Mouse (Mus musculus) gastrocnemius, postnatal 4 days (tissue): ENCODE results near the gene Klhl41. TPM values are rescaled to one million over a fixed set of nuclear protein-coding genes. Genes with fewer than 3 reads are reported as not detected.
"Not testable (repeated sequence)": the region's sequence is repeated elsewhere in the genome, so short reads cannot be mapped to it uniquely, and the experiment has no call there.

ENCODE experiments used
- DNase-seq, 2 experiments: peaks; one replicate each; pipeline ENCODE4 v3.0.0; 2021 to 2022; ENCODE audit warnings: low spot score in 2 of 2, mixed read lengths in 2 of 2
- long read RNA-seq, 2 experiments: library from polyadenylated mRNA; stranded (forward); transcript quantifications; one replicate each; pipeline ENCODE4 v2.0.0; 2021
- total RNA-seq, 2 experiments: library from RNA; stranded (reverse); gene quantifications; 2 replicates each; pipeline ENCODE4 v1.2.3; 2021

The Klhl41 gene
- total RNA-seq = 100 to 1,000 TPM; 564 to 620 TPM
- long read RNA-seq, experiment 1, transcript Klhl41-201 (6 exons, 2,529 nt) = major isoform, 83 of 88 reads
- long read RNA-seq, experiment 1, partial matches to known transcripts = 3 of 88 reads
- long read RNA-seq, experiment 1, other reads (novel, unspliced or antisense) = 2 of 88 reads
- long read RNA-seq, experiment 2, transcript Klhl41-201 (6 exons, 2,529 nt) = major isoform, 117 of 124 reads
- long read RNA-seq, experiment 2, partial matches to known transcripts = 6 of 124 reads
- long read RNA-seq, experiment 2, other reads (novel, unspliced or antisense) = 1 of 124 reads

GRCm38 (mm10) chr2:69669853-69670252, at the start of gene Klhl41:
Klhl41 (plus strand) TSS chr2:69670120.
- no peak for DNase-seq

- DNase-seq = no peak
These were observed 40.7 kb upstream of the Klhl41 start for GRCm38 (mm10) chr2:69629215-69629614.

- no peak for DNase-seq
These were observed 40.0 kb upstream of the Klhl41 start for GRCm38 (mm10) chr2:69629914-69630313.

DNA sequence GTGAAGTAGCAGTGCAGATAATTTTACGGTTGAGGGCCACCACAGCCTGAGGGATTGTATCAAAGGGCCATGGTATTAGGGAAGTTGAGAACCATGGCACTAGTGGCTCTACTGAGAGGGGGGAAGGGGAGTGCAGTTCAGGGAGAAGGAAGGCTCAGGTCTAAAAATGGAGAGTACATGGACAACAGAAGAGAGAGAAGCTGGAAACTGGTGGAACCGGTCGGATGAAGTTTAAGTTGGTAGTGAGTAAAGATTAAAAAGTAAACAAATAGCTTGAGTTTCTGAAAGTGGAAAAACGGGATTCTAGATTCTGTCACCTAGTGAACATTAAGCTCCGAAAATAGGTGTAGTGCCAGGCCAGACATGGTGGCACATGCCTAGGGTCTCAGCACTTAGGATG, 39.1 kb upstream of the Klhl41 start:
- DNase-seq = no peak

DNA sequence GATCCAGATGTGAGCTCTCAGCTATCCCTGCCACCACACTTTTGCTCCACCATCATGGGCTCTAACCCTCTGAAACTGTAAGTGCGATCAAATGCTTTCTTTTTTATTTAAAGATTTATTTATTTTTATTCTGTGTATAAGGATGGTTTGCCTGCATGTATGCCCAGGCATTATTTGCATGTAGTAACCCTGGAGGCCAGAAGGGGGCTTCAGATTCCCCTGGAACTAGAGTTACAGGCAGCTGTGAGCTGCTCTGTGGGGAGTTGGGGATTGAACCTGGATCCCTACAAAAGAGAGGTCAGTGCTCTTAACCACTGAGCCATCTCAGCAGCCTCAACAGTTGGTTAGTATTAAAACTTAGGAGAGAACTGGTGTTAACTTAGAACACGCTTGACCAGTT, 38.5 kb upstream of the Klhl41 start:
- DNase-seq = no peak

DNA sequence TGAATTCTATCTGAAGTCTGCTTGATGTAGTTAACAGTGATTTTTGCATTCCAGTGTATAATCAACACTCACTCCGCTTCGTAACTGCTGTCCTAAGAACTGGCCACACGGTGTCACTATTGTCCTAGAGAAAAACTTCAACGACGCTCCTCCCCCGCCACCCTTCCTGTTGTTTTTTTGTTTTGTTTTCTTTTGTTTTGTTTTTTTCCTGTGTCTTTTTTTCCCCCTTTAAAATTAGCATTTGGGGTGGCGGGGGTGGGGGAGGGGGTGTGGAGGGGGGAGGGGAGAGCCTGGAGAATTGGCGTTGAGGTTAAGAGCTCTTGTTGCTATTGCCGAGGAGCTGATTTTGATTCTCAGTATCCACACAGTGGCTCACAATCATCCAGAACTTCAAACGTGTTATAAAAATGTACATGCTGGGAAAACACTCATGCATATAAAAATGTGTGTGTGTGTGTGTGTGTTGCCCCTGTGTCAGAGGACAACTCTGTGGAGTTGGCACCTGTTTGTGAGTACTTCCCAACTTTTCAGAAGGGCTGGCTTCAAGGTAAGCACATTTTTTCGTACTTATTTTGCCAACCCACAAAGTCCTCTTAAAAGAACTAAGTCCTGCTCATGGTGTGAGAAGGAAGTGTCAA, 34.7 kb upstream of the Klhl41 start:
- DNase-seq = peak; percentile 22 to 33

- peak in 1 of 2 experiments; percentile 57 for DNase-seq
These were observed 34.1 kb upstream of the Klhl41 start for GRCm38 (mm10) chr2:69635807-69636206.

DNA sequence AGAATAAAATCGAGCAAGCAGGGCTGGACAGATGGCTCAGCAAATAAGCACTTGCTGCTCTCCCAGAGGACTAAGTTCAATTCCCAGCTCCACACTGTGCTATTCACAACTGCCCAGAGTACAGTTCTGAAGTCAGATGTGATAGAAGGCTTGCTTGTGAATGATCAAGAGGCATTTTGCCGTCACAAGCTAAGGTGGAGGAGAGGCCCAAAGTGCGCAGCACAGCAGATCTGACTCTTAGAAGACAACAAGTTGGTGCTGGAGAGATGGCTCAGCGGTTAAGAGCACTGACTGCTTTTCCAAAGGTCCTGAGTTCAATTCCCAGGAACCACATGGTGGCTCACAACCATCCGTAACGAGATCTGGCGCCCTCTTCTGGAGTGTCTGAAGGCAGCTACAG, 31.9 kb upstream of the Klhl41 start:
- not testable (repeated sequence) for DNase-seq

DNA sequence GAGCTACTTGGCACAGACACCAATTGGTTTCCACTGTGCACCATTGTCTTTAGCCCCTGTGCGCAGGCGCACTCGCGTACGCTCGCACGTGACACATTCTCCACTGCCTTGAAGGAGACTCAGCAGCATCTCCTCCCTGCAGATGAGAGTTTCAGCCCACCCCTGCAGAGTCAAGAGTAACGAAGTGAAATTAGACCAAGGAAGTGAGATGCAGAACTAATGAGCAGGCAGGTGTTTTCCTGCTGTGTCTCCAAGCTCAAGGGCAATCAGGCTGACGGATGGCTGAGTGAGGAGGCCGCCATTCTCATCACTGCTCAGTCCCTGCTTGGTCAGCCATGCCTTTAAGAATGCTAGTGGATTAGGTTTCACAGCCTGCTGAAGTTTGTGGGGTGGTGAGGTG, 29.8 kb upstream of the Klhl41 start:
- no peak for DNase-seq

GRCm38 (mm10) chr2:69644968-69645617, 24.8 kb upstream of the Klhl41 start:
- no peak for DNase-seq

- DNase-seq = peak; percentile 76 to 91
These were observed 23.0 kb upstream of the Klhl41 start, which contains the start of gene Bbs5 for GRCm38 (mm10) chr2:69646726-69647490. Bbs5 (plus strand) TSS chr2:69647171.

GRCm38 (mm10) chr2:69649716-69650115, 20.2 kb upstream of the Klhl41 start:
- DNase-seq = no peak

- no peak for DNase-seq
These were observed 10.6 kb upstream of the Klhl41 start for GRCm38 (mm10) chr2:69659326-69659725.

DNA sequence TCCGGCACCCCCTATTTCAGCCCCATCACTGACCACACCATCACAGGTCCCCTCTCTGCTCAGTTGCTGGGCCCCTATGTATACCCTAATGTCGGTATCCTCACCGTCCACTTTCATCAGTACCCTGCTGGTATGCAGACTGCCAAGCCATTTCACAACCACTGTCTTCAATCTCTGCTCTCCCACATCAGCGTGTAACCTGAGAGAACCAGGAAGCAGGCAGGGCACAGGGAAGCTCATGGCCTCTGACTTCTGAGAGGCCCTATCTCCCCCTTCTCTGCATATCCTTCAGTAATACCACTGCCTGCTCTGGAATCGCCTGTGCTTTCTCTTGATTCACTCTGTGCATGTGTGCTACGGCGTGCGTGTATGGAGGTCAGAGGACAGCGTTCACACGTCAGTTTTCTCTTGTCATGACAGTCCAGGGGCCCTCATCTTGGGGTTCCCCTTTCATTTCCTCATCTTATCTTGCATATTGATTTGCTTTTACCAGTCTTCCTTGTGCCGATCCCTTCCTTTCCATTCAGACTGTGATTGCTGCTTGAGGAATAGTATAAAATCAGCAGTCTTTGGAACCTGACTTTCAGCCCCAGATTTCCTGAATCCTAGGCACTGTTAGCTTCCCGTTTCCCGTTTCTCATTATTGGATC, 6.0 kb upstream of the Klhl41 start:
- no peak for DNase-seq

DNA sequence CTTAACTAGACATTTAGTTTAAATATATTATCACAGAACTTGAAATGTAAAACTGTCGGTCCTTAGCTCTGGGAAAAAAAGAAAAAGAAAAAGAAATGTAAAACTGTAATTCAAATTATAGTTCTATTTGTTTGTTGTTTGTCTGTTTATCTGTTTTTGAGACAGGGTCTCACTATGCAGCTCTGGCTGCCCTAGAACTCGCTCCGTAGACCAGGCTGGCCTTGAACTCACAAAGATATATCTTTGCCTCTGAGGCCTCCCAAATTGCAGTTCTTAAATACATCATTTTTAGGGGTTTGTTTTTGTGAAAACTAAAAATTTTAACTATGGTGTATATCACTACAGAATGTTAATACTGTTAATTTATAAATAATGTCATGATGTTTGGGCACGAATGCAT, 2.3 kb upstream of the Klhl41 start:
- no peak for DNase-seq

- DNase-seq = no peak
These were observed 1.5 kb upstream of the Klhl41 start for GRCm38 (mm10) chr2:69668414-69668813.

GRCm38 (mm10) chr2:69673723-69674122, 3.8 kb downstream of the Klhl41 start:
- DNase-seq = peak in 1 of 2 experiments; percentile 17

GRCm38 (mm10) chr2:69675266-69675665, 5.3 kb downstream of the Klhl41 start:
- DNase-seq = no peak

DNA sequence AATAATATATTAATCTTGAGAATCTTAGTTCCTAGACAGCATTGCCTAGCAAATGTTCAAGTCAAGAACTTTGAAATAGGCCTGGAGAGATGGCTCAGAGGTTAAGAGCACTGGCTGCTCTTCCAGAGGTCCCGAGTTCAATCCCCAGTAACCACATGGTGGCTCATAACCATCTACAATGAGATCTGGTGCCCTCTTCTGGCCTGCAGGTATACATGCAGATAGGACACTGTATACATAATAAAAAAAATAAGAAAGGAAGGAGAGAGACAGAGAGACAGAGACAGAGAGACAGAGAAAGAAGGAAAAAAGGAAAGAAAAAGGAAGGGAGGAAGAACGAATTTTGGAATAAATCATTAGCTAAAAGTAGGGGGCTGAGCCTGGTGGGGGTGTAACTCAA, 6.8 kb downstream of the Klhl41 start:
- no peak for DNase-seq

DNA sequence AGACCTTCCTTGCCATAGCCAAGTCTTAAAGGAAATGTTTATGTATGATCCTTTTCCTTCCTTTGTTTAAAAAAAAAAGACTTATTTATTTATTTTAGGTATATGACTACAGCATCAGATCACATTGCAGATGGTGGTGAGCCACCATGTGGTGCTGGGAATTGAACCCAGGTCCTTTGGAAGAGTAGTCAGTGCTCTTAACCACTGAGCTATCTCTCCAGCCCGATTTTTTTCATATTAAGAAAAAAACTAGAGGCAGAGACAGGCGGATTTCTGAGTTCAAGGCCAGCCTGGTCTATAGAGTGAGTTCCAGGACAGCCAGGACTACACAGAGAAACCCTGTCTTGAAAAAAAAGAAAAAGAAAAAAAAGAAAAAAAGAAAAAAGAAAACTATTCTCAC, 7.3 kb downstream of the Klhl41 start:
- DNase-seq = not testable (repeated sequence)

DNA sequence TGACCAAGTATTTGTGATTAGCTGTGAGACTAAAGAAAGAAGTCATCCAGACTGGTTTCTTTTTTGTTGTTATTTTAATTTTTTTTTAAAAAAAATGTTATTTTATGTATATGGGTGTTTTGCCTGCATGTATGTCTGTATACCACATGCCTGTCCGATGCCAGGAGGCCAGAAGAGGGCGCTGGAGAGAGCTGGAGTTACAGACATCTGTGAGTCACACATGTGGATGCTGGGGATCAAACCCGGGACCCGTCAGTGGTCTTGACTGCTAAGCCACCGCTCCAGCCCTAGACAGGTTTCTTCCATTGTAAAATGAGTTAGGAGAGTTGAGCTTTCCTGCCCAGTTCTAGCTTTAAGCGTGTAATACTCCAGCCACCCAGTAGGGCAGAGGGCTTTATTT, 10.1 kb downstream of the Klhl41 start:
- DNase-seq = no peak
